Mouse (Mus musculus) thymus, adult 2 months (tissue): ENCODE measurements around the gene Rrn3.

Source experiments
- CTCF ChIP-seq: fragments of 200-500 bp; IDR thresholded peaks from 2 replicates; pipeline ENCODE4 v1.5.1; 2012; ENCODE audit warnings: mild to moderate bottlenecking, control low read depth, low read length, moderate library complexity, borderline replicate concordance; ENCODE audit not compliant: control insufficient read depth, poor library complexity, insufficient read depth; ENCODE audit errors: extremely low read depth
- POLR2A ChIP-seq: fragments of 200-500 bp; IDR thresholded peaks from 2 replicates; pipeline ENCODE4 v1.6.1; 2012; ENCODE audit warnings: mild to moderate bottlenecking, low read length, control low read depth, moderate library complexity; ENCODE audit not compliant: control insufficient read depth, poor library complexity, insufficient read depth; ENCODE audit errors: extremely low read depth

DNA sequence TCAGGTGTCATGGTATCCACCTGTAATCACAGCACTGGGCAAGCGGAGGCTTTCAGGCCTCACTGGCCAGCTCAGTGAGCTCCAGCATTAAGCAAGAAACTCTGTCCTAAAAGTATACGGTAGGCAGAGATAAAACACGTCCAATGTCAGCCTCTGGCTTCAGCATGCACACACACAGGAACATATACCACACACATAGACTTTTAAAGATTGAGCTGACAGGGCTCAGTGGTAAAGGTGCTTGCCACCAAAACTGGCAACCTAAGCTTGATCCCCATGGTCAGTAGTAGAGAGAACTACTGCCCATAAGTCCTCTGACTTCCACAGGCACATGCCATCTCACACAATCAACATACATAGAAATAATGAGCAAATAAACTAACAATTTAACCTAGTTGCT, 60.4 kb downstream of the Rrn3 start:
- no peak for TF ChIP-seq CTCF
- TF ChIP-seq POLR2A, result no peak
